Mouse (Mus musculus) lung, adult 2 months (tissue): ENCODE measurements at regions not wholly inside any gene's neighbourhood (a gene's known extent, or its start where the extent isn't known, plus 50 kb on each side); places are given as distances from the start of the nearest gene placed in this dataset.

Source experiments
- CTCF ChIP-seq: fragments of 200-500 bp; IDR thresholded peaks from 2 replicates; pipeline ENCODE4 v1.5.1; 2011; ENCODE audit warnings: mild to moderate bottlenecking, low read length, control low read depth; ENCODE audit not compliant: insufficient read depth
- POLR2A ChIP-seq: fragments of 200-500 bp; IDR thresholded peaks from 2 replicates; pipeline ENCODE4 v1.6.1; 2011; ENCODE audit warnings: low read depth, mild to moderate bottlenecking, control low read depth, low read length, borderline replicate concordance; ENCODE audit errors: extremely low read depth

DNA sequence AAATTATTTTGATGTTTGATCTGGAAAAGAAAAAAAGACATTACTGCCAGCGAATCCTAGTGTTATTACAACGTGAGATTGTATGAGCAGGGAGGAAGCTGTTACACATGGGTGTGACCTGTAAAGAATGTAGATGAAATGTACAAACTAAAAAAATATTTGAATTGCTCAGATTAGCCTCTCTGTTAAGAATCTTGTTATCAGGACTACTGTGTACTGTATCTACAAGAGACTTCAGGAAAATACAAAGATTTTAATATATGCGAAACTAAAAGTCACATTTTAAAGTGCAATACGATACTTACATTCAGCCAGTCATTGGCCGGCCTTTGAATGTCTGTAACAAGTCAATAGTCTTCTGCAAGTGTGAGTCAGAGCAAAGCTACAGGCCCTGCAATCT, 247.4 kb downstream of the Pcsk1 start:
- TF ChIP-seq CTCF: no peak
- no peak for TF ChIP-seq POLR2A
